In genomic region chr6:134606949-134607746, GRCm38 (mm10) we compare ENCODE assay signal across 1 mouse cellular context.
TF ChIP-seq lines count a peak whose summit lies in the region.

No protein-coding gene starts in this region.

TF ChIP-seq in CH12.LX, 34 proteins besides CTCF, POLR2A, EP300 and RAD21 (continued from another document):
- TF ChIP-seq CHD2 (IDR thresholded peaks at IDR 0.05; ENCODE audit: low read length), result no peak
- TF ChIP-seq E2F4 (IDR thresholded peaks at IDR 0.05; ENCODE audit: insufficient replicate concordance, low read depth, low read length), result no peak
- TF ChIP-seq SIN3A (IDR thresholded peaks at IDR 0.05; ENCODE audit: low read length), result no peak
- no peak for TF ChIP-seq RCOR1 (conservative IDR thresholded peaks at IDR 0.05; ENCODE audit: low read depth, low read length)
- TF ChIP-seq MAFK (IDR thresholded peaks at IDR 0.05; ENCODE audit: insufficient replicate concordance, low read length), result peak; percentile 96
- TF ChIP-seq IRF4 (IDR thresholded peaks at IDR 0.05; ENCODE audit: low read depth, low read length), result no peak
- TF ChIP-seq JUN (IDR thresholded peaks at IDR 0.05; ENCODE audit: insufficient read depth, low read depth, low read length), result no peak
